Mouse (Mus musculus) hindbrain, embryonic 16.5 days (tissue): ENCODE data around the gene Hmga2. TPM values are rescaled to one million over a fixed set of nuclear protein-coding genes. Genes with fewer than 3 reads are reported as not detected.

Experiments
- ATAC-seq: fragments of 200-750 bp; cut with Nextera tagmentation; 2 replicates; pipeline ENCODE4 v1.8.0; 2017; ENCODE audit warnings: moderate TSS enrichment, moderate library complexity
- H3K27ac ChIP-seq: fragments of 300-500 bp; sonication (generic); 2 replicates; pipeline ENCODE4 v1.5.1; 2014; ENCODE audit warnings: low read depth, mild to moderate bottlenecking, control low read depth, low read length, moderate library complexity
- H3K27me3 ChIP-seq: fragments of 300-500 bp; sonication (generic); replicated peaks from 2 replicates; pipeline ENCODE4 v1.6.1; 2014; ENCODE audit warnings: low read length; ENCODE audit not compliant: control insufficient read depth, insufficient read depth
- H3K36me3 ChIP-seq: fragments of 300-500 bp; sonication (generic); 2 replicates; pipeline ENCODE4 v1.6.1; 2014; ENCODE audit warnings: mild to moderate bottlenecking, low read length, moderate library complexity, mixed read lengths; ENCODE audit not compliant: control insufficient read depth, insufficient read depth
- H3K4me1 ChIP-seq: fragments of 300-500 bp; sonication (generic); 2 replicates; pipeline ENCODE4 v1.6.1; 2014; ENCODE audit warnings: low read depth, low read length; ENCODE audit not compliant: control insufficient read depth, insufficient read depth
- H3K4me2 ChIP-seq: fragments of 300-500 bp; sonication (generic); 2 replicates; pipeline ENCODE4 v1.6.1; 2014; ENCODE audit warnings: mild to moderate bottlenecking, low read length, control low read depth, moderate library complexity
- H3K4me3 ChIP-seq: fragments of 300-500 bp; sonication (generic); 2 replicates; pipeline ENCODE4 v1.5.1; 2014; ENCODE audit warnings: mild to moderate bottlenecking, low read length, control low read depth, moderate library complexity
- H3K9ac ChIP-seq: fragments of 300-500 bp; sonication (generic); 2 replicates; pipeline ENCODE4 v1.6.1; 2014; ENCODE audit warnings: low read depth, mild to moderate bottlenecking, control low read depth, low read length, moderate library complexity
- H3K9me3 ChIP-seq: fragments of 300-500 bp; sonication (generic); 2 replicates; pipeline ENCODE4 v1.6.1; 2014; ENCODE audit warnings: mild to moderate bottlenecking, low read length, moderate library complexity; ENCODE audit not compliant: control insufficient read depth
- WGBS: fragments of 180-500 bp; shearing (Covaris S2); extraction: QIAGEN DNeasy Blood & Tissue Kit; methylation state at CpG from one replicate; pipeline ENCODE4 v1.1.7; 2014; 5-methylcytosine and 5-hydroxymethylcytosine counted together
- polyA plus RNA-seq: library from polyadenylated mRNA; unstranded; fragments of >200 nt; fragmentation: Nextera tagmentation; extraction: Ambion mirVana; gene quantifications from 2 replicates; pipeline ENCODE4 v1.2.1, GENCODE M21; 2015

The Hmga2 gene
- polyA plus RNA-seq, 1 experiment from 2014 or later: 1.6 TPM

GRCm38 (mm10) chr10:120422820-120423219, 53.4 kb downstream of the Hmga2 start:
- no peak overlapping the region for H3K4me3 ChIP-seq
- no peak overlapping the region for H3K4me2 ChIP-seq
- no peaks in the 10 kb centered on the region for H3K27me3 ChIP-seq
- no peak overlapping the region for H3K9ac ChIP-seq
- no peak overlapping the region for H3K27ac ChIP-seq
- ATAC-seq: no peak
- H3K36me3 ChIP-seq: no peaks in the 10 kb centered on the region
- 30% methylated on average over 4 of the region's 4 CpGs for whole genome bisulfite sequencing
- peaks cover 19% of the 10 kb centered on the region for H3K4me1 ChIP-seq
- no peaks in the 10 kb centered on the region for H3K9me3 ChIP-seq

GRCm38 (mm10) chr10:120422050-120422449, 54.2 kb downstream of the Hmga2 start:
- Histone ChIP-seq H3K36me3 (no peaks in the 10 kb centered on the region), H3K4me3 (no peak overlapping the region), H3K9ac (no peak overlapping the region), H3K4me2 (peak overlapping the region; percentile 35), H3K9me3 (no peaks in the 10 kb centered on the region), H3K27ac (no peak overlapping the region), H3K27me3 (no peaks in the 10 kb centered on the region), H3K4me1 (peaks cover 27% of the 10 kb centered on the region)
- peak; percentile 91 for ATAC-seq
- WGBS: 21% methylated on average over 10 of the region's 10 CpGs

GRCm38 (mm10) chr10:120420971-120421629, 55.2 kb downstream of the Hmga2 start:
- H3K4me1 ChIP-seq: peaks cover 29% of the 10 kb centered on the region

GRCm38 (mm10) chr10:120418738-120419523, 57.3 kb downstream of the Hmga2 start:
- Histone ChIP-seq H3K4me1 (peaks cover 29% of the 10 kb centered on the region), H3K27me3 (no peaks in the 10 kb centered on the region), H3K9me3 (no peaks in the 10 kb centered on the region), H3K4me2 (no peak overlapping the region), H3K36me3 (no peaks in the 10 kb centered on the region), H3K27ac (no peak overlapping the region), H3K4me3 (no peak overlapping the region), H3K9ac (no peak overlapping the region)
- 60% methylated on average over 16 of the region's 16 CpGs for WGBS
- ATAC-seq: no peak

More at GRCm38 (mm10) chr10:120420971-120421629, 55.2 kb downstream of the Hmga2 start:
- Histone ChIP-seq H3K4me3 (no peak overlapping the region), H3K36me3 (no peaks in the 10 kb centered on the region), H3K4me2 (no peak overlapping the region), H3K9ac (no peak overlapping the region), H3K27me3 (no peaks in the 10 kb centered on the region), H3K9me3 (no peaks in the 10 kb centered on the region), H3K27ac (no peak overlapping the region)
- no peak for ATAC-seq
- WGBS: 76% methylated on average over 15 of the region's 15 CpGs

GRCm38 (mm10) chr10:120418211-120418610, 58.1 kb downstream of the Hmga2 start:
- no peak overlapping the region for H3K4me3 ChIP-seq

GRCm38 (mm10) chr10:120417488-120418118, 58.7 kb downstream of the Hmga2 start:
- no peak overlapping the region for H3K4me3 ChIP-seq
- H3K4me2 ChIP-seq: no peak overlapping the region
- no peaks in the 10 kb centered on the region for H3K27me3 ChIP-seq
- peaks cover 22% of the 10 kb centered on the region for H3K4me1 ChIP-seq
- ATAC-seq: no peak; the same call in 1 of the 2 replicates
- H3K27ac ChIP-seq: peak overlapping the region; percentile 34; the same call in 1 of the 2 replicates
- no peaks in the 10 kb centered on the region for H3K9me3 ChIP-seq
- 0 out of 2 replicates have a peak overlapping the region, but pooled peaks have one; percentile 2 for H3K9ac ChIP-seq
- 13% methylated on average over 7 of the region's 7 CpGs for WGBS
- no peaks in the 10 kb centered on the region; the same call in 1 of the 2 replicates for H3K36me3 ChIP-seq

More at GRCm38 (mm10) chr10:120418211-120418610, 58.1 kb downstream of the Hmga2 start:
- Histone ChIP-seq H3K27me3 (no peaks in the 10 kb centered on the region), H3K27ac (no peak overlapping the region), H3K36me3 (no peaks in the 10 kb centered on the region; the same call in 1 of the 2 replicates), H3K4me2 (no peak overlapping the region), H3K9ac (no peak overlapping the region), H3K4me1 (peaks cover 27% of the 10 kb centered on the region), H3K9me3 (no peaks in the 10 kb centered on the region)
- ATAC-seq: no peak
- 66% methylated on average over 7 of the region's 7 CpGs for WGBS

- no peak for ATAC-seq
- Histone ChIP-seq H3K9me3 (no peaks in the 10 kb centered on the region), H3K27me3 (no peaks in the 10 kb centered on the region), H3K27ac (peak overlapping the region; percentile 20; the same call in 1 of the 2 replicates), H3K36me3 (no peaks in the 10 kb centered on the region; the same call in 1 of the 2 replicates), H3K4me1 (peaks cover 17% of the 10 kb centered on the region), H3K4me2 (no peak overlapping the region), H3K9ac (no peak overlapping the region), H3K4me3 (no peak overlapping the region)
- 18% methylated on average over 5 of the region's 5 CpGs for WGBS
These were observed 59.2 kb downstream of the Hmga2 start for GRCm38 (mm10) chr10:120417116-120417487.

- H3K27ac ChIP-seq: no peak overlapping the region
- H3K4me2 ChIP-seq: no peak overlapping the region
- no peaks in the 10 kb centered on the region; the same call in 1 of the 2 replicates for H3K36me3 ChIP-seq
- 44% methylated on average over 12 of the region's 12 CpGs for WGBS
- no peak overlapping the region for H3K9ac ChIP-seq
- H3K9me3 ChIP-seq: no peaks in the 10 kb centered on the region
- no peak overlapping the region for H3K4me3 ChIP-seq
- ATAC-seq: no peak
- H3K27me3 ChIP-seq: no peaks in the 10 kb centered on the region
- peaks cover 15% of the 10 kb centered on the region for H3K4me1 ChIP-seq
These were observed 59.6 kb downstream of the Hmga2 start for GRCm38 (mm10) chr10:120416628-120417027.

- WGBS: 76% methylated on average over 5 of the region's 5 CpGs
- no peak overlapping the region for H3K4me2 ChIP-seq
- H3K9me3 ChIP-seq: no peaks in the 10 kb centered on the region
- no peak overlapping the region for H3K4me3 ChIP-seq
- ATAC-seq: no peak
- H3K4me1 ChIP-seq: peaks cover 3% of the 10 kb centered on the region
- no peak overlapping the region for H3K27ac ChIP-seq
- no peak overlapping the region for H3K9ac ChIP-seq
- H3K27me3 ChIP-seq: no peaks in the 10 kb centered on the region
- no peaks in the 10 kb centered on the region; the same call in 1 of the 2 replicates for H3K36me3 ChIP-seq
These were observed 64.1 kb downstream of the Hmga2 start for GRCm38 (mm10) chr10:120412215-120412614.
